Mouse (Mus musculus) cerebellum, adult 11 months (tissue): ENCODE measurements around the gene Mylk.
"Not testable (repeated sequence)": the region's sequence is repeated elsewhere in the genome, so short reads cannot be mapped to it uniquely, and the experiment has no call there.

ENCODE experiments used
- DNase-seq: peaks from one replicate; pipeline ENCODE4 v3.0.0; 2022

The Mylk gene

DNA sequence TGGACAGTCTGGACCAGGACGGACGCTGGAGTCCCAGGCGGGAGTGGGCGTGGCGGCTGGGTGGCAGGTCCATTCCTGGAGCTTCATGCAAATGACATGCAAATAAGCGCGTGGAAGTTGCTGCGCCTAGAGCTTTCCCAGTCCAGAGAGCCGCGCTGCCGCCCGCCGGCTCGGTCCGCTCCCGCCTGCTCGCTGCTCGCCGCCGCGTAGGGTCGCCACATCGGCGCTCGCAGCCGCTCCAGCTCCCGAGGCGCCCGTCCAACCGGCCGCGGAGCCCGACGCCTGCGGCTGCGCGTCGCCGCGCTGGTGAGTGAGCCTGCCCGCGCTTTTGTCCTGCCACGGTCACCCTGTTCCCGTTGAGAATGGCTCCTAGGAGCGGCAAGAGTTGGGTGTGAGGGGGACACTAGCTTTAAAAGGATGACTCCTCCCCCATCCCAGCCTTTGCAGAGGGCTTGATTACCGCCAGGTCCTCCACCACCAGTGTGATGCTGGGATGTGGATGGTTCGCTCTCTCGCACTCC is at the start of gene Mylk:
Gene Mylk, plus strand, starts transcription at position 146 of the 521 bp plus-strand sequence.
- peak; percentile 15 for DNase-seq

GRCm38 (mm10) chr16:34698721-34699120 is 46.3 kb upstream of the Mylk start:
- DNase-seq = not testable (repeated sequence)

GRCm38 (mm10) chr16:34700165-34700827 is 44.7 kb upstream of the Mylk start:
- peak; percentile 47 for DNase-seq

- no peak for DNase-seq
Measured at GRCm38 (mm10) chr16:34700828-34701216, 44.2 kb upstream of the Mylk start.

DNA sequence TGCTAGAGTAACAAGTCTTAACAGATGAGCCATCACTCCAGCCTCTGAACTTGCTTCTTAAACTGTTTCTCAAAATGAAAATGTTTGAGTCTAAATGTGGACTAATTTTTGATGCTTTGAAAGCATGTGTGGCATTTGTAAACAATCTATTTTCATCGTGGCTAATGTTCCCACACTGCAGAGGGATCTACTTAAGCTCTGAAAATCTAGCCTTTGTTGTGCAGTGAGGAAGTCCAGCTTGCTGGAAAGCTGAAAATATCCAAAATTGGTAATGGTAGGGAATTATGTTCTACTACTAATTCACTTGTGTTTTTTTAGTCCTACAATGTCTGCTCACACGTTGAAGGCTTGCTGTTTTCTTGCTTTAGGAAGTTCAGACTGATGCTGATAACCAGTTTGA is 39.0 kb upstream of the Mylk start:
- DNase-seq = no peak

GRCm38 (mm10) chr16:34706487-34706946 is 38.5 kb upstream of the Mylk start:
- no peak for DNase-seq

GRCm38 (mm10) chr16:34711481-34711880 is 33.5 kb upstream of the Mylk start:
- DNase-seq = no peak

DNA sequence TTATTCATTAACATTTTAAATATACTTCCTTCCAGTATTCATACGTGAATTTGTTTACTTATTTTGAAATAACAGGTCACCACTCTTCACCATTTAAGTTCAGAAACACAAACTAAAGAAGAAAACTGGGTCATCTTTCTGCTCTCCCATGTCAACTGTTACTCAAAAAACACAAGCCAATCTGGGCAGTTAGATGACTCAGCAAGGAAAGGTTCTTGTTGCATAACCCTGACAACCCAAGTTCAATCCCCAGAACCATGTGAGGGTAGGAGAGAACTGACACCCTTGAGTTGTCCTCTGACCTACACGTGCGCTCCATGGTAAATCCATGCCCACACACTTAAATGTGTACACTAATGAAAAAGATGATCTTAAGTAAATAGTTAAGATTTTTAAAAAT is 19.9 kb upstream of the Mylk start:
- no peak for DNase-seq

DNA sequence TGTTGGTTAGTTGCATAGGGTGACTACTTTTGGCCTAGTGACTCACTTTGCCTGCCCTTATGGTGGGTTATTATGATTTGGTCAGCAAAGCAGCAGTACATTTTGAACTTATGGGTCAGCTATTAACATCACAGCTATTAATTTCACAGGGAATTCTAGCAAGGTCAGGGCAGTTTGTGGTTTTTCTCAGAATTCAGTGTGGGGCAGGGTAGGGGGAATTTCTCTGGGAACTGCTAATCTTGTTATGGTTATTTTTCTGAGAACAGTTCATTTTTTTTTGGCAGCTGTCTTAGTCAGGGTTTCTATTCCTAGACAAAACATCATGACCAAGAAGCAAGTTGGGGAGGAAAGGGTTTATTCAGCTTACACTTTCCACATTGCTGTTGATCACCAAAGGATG is 16.4 kb upstream of the Mylk start:
- DNase-seq = not testable (repeated sequence)

GRCm38 (mm10) chr16:34729371-34729770 is 15.6 kb upstream of the Mylk start:
- no peak for DNase-seq

GRCm38 (mm10) chr16:34738656-34739233 is 6.3 kb upstream of the Mylk start:
- DNase-seq = no peak

DNA sequence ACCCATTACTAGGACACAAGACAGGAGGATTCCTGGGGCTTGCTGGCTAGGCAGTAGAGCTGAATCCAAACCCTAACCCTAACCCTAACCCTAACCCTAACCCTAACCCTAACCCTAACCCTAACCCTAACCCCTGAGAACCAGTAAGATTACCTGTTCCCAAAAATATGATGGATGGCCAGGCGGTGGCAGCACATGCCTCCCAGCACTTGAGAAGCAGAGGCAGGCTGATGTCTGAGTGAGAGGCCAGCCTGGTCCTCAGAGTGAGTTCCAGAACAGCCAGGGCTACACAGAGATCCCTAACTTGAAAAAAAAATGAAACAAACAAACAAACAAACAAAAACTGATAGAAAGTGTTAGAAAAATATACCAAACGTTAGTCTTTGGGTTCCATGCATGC is 2.1 kb upstream of the Mylk start:
- DNase-seq = no peak

DNA sequence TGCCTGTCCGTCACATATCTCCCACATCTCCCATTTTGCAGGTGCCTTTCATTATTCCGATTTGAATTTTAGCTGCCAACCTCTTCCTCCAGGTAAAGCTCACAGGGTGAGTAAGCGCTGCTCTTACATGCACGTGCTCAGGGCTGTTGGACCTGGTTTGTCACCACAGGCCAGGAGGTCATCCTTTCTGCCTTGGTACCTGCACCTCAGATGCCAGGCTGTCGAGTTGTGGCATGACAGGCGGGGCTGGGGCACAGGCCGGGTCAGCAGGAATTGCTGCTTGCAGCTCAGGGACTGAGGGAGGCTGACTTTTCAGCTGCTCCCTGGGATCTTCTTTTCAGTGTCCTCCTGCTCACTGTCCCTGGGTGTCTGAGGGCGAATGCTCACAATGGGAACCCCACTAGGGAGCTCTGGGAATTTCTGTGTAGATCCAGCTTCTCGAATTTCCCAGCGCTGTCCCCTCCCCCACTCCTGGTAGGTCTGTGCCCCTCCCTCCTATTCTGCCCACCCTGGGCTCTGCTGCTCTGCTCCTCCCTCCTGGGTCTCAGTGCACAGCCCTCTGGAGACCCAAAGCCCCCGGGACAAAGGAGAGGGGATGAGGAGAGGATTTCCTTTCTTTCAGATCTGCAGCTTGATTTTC is 3.2 kb downstream of the Mylk start:
- no peak for DNase-seq

DNA sequence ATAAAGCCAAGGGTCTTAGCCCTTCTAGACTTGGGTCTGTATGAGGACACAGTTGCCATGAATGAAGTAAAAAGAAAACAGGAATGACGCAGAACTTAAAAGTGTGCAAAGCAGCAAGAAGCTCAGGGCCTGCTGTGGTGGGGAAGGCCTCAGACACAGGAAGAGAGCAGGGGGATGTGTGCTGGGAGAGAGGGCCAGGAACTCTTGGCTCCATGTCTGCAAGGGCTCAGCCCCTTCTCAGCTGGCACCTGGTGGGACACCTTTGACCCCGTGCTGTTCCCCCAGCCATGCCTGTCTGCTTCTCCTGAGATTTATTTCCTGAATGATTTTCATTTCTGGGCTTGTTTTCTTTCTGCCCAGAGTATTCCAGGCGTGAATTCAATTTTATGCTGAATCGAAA is 4.5 kb downstream of the Mylk start:
- DNase-seq = no peak

DNA sequence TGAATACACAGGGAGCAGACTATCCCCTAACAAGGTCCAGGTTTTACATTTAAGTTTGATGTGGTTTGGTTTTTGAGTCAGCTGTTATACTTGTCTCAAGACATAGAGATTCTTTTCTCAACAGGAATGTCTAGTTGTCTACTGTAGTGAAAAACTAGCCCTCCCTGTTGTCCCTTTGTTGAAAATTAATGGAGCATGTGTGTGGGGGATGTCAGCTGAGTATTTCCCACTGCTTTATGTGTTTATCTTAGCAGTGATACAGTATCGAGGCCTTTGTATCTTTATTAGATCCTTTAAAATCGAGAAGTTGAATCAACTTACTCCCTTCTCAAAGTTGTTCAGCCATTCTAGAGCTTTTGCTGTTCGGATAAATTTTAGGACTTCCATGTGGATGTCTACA is 7.0 kb downstream of the Mylk start:
- DNase-seq = no peak

DNA sequence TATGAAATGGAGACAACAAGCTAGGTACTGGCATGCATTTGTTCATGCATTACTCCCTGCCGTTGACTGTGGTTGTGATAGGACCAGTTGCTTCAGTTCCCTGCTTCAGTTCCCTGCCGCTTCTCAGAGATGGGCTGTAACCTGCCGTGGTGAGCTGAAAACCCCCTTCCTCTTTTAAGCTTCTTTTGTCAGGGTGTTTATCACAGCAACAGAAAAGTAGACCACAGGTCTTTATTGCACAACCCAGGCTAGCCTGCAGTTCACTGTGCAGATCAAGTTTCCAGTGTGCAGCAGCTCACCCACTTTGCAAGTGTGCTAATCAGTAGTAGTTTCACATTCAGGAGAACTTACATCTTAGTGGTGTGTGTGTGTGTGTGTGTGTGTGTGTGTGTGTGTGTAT is 8.0 kb downstream of the Mylk start:
- no peak for DNase-seq

GRCm38 (mm10) chr16:34756991-34757390 is 12.0 kb downstream of the Mylk start:
- DNase-seq = no peak

- DNase-seq = no peak
Measured at GRCm38 (mm10) chr16:34758205-34758604, 13.2 kb downstream of the Mylk start.

DNA sequence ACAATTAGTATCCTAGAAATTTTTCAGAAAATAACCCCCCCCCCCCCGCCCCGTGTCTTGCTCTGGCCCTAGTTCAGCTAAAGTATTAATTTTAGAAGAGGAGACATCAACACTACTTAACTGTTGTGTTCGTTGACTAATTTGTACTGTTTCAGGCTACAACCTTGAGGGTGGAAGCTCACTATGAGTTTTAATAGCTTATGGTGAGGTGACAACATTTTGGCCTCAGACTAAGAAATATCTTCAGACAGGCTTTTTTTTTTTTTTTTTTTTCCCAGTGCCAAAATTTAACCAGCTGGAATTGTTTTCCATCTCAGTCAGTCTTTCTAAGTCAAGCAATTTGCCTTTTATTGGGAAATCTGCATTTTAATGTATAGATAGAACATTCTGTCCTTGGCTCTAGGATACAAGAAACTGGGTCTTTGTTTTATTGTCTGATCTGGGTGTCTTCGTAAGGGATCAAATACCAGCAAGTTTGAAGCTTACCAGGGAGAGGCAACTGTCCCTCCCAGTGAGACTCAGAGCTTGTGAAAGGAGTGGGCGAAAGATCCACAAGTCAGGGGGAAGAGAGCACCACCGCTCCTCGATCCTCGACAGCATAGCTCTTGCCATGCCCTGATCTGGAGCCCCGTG is 19.1 kb downstream of the Mylk start:
- DNase-seq = no peak

DNA sequence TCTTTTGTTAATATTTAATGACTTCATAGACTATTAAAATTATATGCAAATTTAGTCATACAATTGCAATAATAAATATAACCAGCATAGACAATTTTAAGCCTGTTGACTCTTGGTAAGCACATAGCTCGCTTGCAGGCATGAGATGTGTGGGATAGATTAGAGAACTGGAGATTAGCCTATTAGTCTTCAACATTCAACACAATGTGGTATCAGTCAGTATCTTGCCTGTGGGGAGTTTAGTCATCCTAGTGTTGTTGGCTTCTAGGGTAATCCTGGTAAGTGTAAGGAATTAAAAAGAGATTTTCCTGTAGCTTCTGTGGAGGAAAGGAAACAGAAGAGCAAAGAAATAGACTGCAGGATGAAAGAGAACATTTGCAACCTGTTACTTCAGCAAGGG is 20.7 kb downstream of the Mylk start:
- no peak for DNase-seq

GRCm38 (mm10) chr16:34766193-34766592 is 21.2 kb downstream of the Mylk start:
- no peak for DNase-seq

DNA sequence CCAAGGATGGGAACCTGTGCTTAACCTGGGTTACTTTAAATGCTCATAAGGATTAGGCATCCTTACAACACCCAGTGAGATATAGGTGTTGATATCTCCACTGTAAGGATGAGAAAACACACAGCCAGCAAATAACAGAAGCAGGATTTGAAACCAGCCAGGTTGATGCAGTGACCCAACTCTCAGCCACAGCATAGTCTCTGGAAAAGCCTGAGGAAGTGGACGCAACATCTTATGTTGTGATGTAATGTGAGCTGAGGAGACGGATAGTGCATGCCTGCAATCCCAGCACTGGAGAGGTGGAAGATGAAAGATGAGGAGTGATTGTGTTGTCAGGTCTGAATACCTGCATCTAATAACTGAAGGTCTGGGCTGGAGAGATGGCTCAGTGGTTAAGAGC is 22.4 kb downstream of the Mylk start:
- DNase-seq = no peak

- DNase-seq = no peak
Measured at GRCm38 (mm10) chr16:34768436-34768835, 23.4 kb downstream of the Mylk start.

DNA sequence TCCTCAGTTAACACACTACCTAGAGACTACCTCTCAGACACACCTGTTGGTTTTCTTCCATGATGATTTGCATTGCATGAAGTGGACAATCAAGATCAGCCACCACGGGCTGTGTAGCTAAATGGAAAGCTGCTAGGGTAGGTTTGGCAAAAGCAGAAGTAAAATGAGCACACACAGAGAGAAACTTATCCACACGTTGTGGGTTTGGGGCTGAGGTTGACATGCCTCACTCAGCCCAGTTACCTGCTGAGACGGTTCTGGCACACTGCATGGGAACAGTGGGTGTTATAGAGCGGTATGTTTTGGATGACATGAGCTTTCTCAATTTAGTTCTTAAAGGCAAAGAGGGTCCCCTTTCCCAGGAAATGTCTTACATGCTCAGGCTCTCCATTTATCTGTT is 25.1 kb downstream of the Mylk start:
- no peak for DNase-seq
